Mouse (Mus musculus) megakaryocyte-erythroid progenitor cell, adult 5-6 weeks (primary cell): ENCODE measurements around the gene Otulin. TPM values are rescaled to one million over a fixed set of nuclear protein-coding genes. Genes with fewer than 3 reads are reported as not detected.

Source experiments
- ATAC-seq: replicated peaks from 2 replicates; pipeline ENCODE4 v1.8.0; 2016; ENCODE audit warnings: mild to moderate bottlenecking, inconsistent platforms; ENCODE audit not compliant: severe bottlenecking, poor library complexity, low FRiP score, low TSS enrichment
- total RNA-seq, 2 experiments: library from RNA; stranded (forward) in 1 of 2; stranded (reverse) in 1 of 2; fragments of 200-1000, 215-1000 nt in 1 of 2; fragments of >200 nt in 1 of 2; fragmentation: Nextera tagmentation in 1 of 2; gene quantifications; 2 replicates each; pipeline ENCODE4 v1.2.3; 2014 to 2017

The Otulin gene
- total RNA-seq, 2 experiments from 2014 or later = 32.2 to 51.2 TPM

- no peak for ATAC-seq
These were observed 101.6 kb downstream of the Otulin start for GRCm38 (mm10) chr15:27528896-27529295.

- 0 out of 2 replicates have a peak, but pooled peaks have one; percentile 20 for ATAC-seq
These were observed 105.1 kb downstream of the Otulin start for GRCm38 (mm10) chr15:27525233-27526005.

GRCm38 (mm10) chr15:27519857-27520256 is 110.6 kb downstream of the Otulin start:
- no peak for ATAC-seq

GRCm38 (mm10) chr15:27518026-27518425 is 112.5 kb downstream of the Otulin start:
- ATAC-seq = no peak

GRCm38 (mm10) chr15:27516927-27517326 is 113.6 kb downstream of the Otulin start:
- ATAC-seq = no peak

GRCm38 (mm10) chr15:27508982-27509381 is 121.5 kb downstream of the Otulin start:
- ATAC-seq = no peak

GRCm38 (mm10) chr15:27508169-27508568 is 122.3 kb downstream of the Otulin start:
- no peak for ATAC-seq

- ATAC-seq = no peak
These were observed 123.4 kb downstream of the Otulin start for GRCm38 (mm10) chr15:27506893-27507596.

GRCm38 (mm10) chr15:27506127-27506886 is 124.2 kb downstream of the Otulin start:
- ATAC-seq = peak; percentile 75

- peak; percentile 44 for ATAC-seq
These were observed 126.4 kb downstream of the Otulin start for GRCm38 (mm10) chr15:27503801-27504730.

GRCm38 (mm10) chr15:27503221-27503620 is 127.3 kb downstream of the Otulin start:
- ATAC-seq = no peak

GRCm38 (mm10) chr15:27502338-27502737 is 128.2 kb downstream of the Otulin start:
- ATAC-seq = no peak

- ATAC-seq = no peak
These were observed 130.1 kb downstream of the Otulin start for GRCm38 (mm10) chr15:27500390-27500789.

- no peak for ATAC-seq
These were observed 132.4 kb downstream of the Otulin start for GRCm38 (mm10) chr15:27498078-27498477.

- ATAC-seq = peak; percentile 32
These were observed 133.0 kb downstream of the Otulin start for GRCm38 (mm10) chr15:27497300-27497997.

GRCm38 (mm10) chr15:27496596-27497299 is 133.7 kb downstream of the Otulin start:
- peak; percentile 77 for ATAC-seq

- no peak for ATAC-seq
These were observed 134.5 kb downstream of the Otulin start for GRCm38 (mm10) chr15:27495981-27496401.

GRCm38 (mm10) chr15:27493516-27493915 is 137.0 kb downstream of the Otulin start:
- no peak for ATAC-seq
